Mouse (Mus musculus): ENCODE measurements around the gene Gipc3. TPM values are rescaled to one million over a fixed set of nuclear protein-coding genes. Genes with fewer than 3 reads are reported as not detected.

The Gipc3 gene
- total RNA-seq (2022) = 1 to 10 TPM in 1 of 4 experiments, under 1 TPM in 3; 0.46 to 1.2 (median 0.73) TPM

DNA sequence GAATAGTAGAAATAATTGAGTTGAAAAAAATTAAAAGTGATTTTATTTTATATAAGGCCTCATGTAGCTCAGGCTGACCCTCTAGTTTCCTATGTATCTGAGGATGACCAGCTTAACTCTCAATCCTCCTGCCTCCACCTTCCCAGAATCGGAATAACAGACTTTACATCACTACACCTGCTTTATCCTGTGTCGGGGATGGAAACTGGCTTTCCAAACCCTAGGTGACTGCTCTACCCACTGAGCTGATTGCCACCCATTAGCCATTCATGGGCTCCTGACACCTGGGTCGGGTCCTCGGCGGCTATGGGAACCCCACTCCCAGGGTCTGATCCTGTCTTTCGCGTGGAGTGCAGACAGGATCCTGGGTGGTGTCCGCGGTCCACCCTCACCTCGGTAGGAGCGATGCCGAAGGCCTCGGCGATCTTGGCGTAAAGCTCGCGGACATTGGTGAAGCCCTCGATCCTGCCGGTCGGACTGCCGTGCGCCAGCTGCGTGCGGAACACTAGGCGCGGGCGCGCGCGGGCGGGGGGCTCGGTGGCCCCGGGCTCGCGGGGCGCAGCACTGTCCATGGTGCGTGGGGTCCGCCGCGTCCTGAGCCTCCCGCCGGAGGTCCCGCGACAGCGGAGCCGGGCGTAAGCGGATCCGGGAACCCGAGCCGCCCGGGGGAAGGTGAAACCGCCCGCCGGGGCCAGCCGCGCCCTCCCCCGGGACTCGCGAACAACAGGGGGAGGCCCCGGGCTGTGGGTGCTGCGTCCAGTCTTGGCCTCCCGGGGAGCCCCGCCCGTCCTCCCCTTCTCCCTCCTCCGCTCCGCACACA is at the start of gene Gipc3:
TSS of gene Gipc3 (minus strand) at position 581 of the 820 bp plus-strand sequence.
- DNase-seq (ENCODE audit: low spot score in 2 of 2) = no peak

GRCm38 (mm10) chr10:81392781-81393185 is 49.7 kb upstream of the Gipc3 start, which contains the start of gene Smim24:
Gene Smim24, plus strand, starts transcription at chr10:81393051.
- no peak for DNase-seq (ENCODE audit: low spot score in 2 of 2)

- no peak for DNase-seq (ENCODE audit: low spot score in 2 of 2)
These were observed 49.2 kb upstream of the Gipc3 start for GRCm38 (mm10) chr10:81392270-81392669.

DNA sequence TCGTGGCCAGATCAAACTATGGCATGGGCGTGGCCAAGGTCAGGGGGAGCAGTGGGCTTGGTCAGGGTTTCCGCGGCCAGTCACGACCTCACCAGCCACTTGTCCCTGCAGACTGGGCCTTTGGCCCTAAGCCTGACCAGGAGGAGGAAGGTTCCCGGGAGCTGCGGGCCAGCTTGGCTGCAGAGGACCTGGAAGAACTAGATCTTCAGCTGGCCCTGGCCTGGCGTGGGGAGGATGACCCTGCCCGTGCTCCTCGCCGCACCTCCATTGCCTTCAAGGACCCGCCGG is 47.6 kb upstream of the Gipc3 start:
- DNase-seq (ENCODE audit: low spot score in 2 of 2) = no peak

DNA sequence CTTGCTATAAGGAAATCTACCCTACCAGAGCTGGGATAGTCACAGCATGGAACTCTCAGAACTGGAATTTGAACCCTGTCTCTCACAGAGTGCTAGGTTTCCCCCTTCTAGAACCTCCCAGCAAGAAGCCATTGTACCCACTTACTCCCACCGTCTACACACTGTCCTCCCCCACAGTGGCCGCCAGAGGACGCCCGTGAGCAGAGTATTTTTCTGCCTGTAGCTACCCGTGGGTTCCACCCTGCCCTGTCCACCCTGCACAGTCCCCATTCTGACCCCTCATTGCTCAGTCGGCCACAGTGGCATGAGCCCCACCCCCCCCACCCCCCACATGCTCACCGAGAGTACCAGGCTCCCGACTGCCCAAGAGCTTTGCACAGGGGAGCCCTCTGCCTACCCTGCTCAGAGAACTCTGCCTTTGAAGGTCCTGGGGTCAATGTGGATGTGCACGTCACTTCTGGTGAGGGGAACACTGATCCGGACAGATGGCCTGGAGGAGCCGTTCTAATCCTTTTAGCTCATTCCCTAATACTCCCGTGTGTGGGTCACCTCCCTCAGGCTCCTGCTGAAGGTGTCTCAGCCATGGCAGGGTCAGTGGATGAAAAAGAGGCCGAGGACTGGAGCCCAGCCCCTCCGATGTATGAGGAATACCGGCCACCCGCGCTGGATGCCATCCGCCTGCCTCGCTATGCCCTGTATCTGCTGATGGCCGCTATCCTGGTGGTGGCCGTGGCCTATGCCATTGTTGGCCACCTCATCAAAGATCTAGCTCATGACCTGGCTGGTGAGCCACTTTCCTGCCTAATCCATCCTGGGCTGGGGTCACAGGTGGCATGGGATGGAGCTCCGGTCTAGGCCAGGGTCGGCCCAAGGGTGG is 47.0 kb upstream of the Gipc3 start:
- peak in 1 of 2 experiments; percentile 61 for DNase-seq (ENCODE audit: low spot score in 2 of 2)

DNA sequence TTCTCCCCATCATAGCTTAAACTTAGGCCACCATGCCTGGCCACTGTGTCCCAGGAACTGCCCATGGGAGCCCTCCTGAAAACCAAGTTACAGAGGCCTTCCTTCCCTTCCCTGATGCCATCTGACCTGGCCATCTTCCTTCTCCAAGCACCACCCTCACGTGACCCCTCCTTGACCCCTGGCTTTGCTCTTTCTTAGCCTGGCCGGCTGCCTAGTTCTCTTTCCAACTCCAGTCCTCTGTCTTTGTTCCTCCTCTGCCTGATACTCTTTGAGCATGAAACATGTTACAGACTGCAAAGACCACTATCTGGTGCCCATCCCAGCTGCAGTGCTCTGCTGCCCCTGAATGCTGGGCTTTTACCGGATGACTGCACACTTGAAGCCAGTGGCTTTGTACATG is 46.3 kb upstream of the Gipc3 start:
- no peak for DNase-seq (ENCODE audit: low spot score in 2 of 2)

GRCm38 (mm10) chr10:81388505-81389055 is 45.5 kb upstream of the Gipc3 start, which contains the start of gene Gm48552:
Gene Gm48552, plus strand, starts transcription at chr10:81389005.
- DNase-seq (ENCODE audit: low spot score in 2 of 2) = no peak

- DNase-seq (ENCODE audit: low spot score in 2 of 2) = no peak
These were observed 44.6 kb upstream of the Gipc3 start for GRCm38 (mm10) chr10:81387716-81388115.

GRCm38 (mm10) chr10:81385603-81386306 is 42.7 kb upstream of the Gipc3 start:
- no peak for DNase-seq (ENCODE audit: low spot score in 2 of 2)

DNA sequence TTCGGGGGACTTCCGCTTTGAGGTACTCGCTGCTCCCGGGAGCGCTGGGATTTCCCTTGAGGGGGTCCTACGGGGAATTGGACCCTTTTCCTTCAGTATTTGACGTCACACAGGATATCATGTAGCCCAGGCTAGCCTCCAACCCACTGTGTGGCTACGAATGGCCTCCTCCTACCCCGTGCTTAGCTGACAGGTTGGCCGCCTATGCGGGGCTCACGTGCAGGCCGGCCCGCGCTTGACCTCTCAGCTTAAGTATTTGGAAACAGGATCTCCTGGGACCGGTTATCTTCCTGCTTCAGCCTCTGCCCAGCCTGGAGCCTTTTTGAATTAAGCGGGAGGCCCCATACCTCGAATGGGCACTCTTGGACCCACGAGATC is 41.5 kb upstream of the Gipc3 start:
- no peak for DNase-seq (ENCODE audit: low spot score in 2 of 2)

- peak; percentile 95 to 97 for DNase-seq (ENCODE audit: low spot score in 2 of 2)
These were observed 40.9 kb upstream of the Gipc3 start, which contains the start of the genes Dohh and Gm48551 for GRCm38 (mm10) chr10:81383802-81384604. Gene Dohh, plus strand, starts transcription at chr10:81384428. Gene Gm48551, plus strand, starts transcription at chr10:81384466.

DNA sequence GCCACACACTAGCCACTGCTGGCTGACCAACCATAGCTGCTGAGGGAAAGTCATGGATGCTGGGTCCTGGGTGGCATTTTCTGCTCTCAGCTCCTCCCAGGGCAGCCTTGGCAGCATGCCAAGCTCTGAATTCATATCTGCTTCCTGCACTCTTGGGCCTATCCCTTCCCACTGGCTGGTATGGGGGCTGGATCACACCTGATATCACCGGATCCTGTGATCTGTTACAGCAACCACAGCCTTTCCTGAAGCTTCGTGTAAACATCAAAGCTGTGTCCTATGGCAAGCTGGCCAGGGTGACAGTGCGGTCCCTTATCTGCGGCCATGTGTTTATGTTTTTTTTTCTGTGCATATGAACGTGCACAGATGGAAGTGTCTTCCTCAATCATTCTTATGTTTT is 39.0 kb upstream of the Gipc3 start:
- no peak for DNase-seq (ENCODE audit: low spot score in 2 of 2)

DNA sequence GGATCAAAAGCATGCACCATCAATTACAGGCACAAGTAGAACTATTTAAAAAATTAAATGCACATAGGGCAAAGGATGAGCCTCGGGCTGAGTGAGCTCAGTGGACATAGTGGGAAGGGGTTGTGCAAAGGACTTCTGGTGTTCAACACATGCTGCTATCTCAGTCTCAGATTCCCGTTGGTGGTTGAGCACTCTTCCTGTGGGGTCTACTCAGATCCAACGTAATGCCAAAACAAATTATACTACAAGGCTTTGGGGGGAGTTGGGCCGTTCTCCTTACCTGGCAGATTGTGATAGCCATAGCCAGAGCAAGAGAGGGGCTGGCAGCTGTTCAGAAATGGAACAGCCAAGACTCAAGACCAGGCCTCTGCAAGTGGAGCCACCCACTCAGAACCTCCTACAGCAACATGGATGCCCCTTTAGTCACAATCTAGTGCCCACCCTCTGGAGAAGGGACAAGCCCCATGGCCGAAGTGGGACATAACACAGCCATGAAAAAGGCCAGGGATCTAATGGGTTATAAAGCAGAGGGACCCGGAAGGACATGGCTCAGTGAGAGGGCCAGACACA is 36.8 kb upstream of the Gipc3 start:
- DNase-seq (ENCODE audit: low spot score in 2 of 2) = no peak

- DNase-seq (ENCODE audit: low spot score in 2 of 2) = no peak
These were observed 36.1 kb upstream of the Gipc3 start for GRCm38 (mm10) chr10:81379183-81379553.

DNA sequence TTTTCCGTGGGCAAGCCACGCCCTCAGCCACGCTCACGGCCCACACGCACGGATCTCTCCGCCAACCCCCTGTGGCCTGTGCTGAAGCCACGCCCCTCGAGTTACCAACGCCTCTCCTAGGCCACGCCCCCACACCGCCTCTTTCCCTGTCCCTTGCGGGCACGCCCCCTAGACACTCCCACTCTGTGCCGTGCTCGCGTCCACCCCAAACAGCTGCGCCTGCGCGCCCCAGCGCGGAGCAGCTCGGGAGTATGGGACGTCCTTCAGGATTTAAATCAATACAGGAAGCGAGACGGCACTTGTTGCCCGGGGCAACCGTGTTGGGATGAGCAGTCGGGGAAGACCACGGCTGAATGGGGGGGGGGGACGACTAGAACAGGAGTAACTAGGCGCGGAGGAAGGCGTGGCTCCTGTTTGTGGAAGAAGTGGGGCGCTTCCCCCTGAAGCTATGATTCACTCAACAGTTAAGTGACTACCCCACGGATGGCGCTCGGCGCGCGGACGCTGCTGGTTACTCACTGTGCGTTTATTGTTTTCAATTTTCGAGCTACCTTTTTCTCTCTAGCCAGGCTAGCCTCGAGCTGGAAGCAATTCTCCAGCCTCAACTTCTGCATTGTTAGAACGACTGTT is 35.6 kb upstream of the Gipc3 start:
- peak; percentile 100 for DNase-seq (ENCODE audit: low spot score in 2 of 2)

DNA sequence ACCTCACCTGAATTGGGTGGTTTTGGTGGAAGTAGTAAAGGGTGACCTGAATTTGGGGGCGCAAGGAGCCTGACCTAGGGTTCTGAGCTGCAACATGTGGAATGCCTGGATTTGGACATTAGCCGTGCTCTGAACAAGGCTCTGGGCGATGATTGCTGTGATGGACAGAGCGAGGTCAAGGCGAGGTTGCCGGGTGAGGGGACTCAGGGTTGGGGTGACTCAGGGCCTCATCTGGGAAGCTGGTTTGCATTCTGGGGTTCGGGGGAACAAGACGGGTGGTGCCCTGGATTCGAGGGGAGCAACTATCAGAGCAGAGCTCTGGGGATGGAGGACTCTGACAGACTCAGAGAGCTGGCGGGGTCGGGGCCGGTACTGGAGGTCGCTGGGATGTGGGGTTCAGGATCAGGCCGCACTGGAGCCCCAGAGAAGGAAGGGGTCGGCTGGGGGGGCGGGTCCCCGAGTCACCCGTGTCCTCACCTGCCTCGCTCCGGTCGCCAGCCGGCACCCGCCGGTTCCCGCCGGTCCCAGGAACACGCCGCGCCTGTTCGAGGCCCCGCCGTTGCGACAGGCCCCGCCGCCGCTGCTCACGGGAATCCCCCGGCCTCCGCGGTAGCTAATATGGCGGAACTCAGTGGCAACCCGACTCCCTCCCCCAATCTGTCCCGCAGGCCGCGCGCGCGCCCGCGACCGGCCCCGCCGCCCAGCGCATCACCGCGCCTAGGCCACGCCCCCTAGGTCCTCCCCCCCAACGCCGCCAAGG is 34.9 kb upstream of the Gipc3 start, which contains the start of gene Fzr1:
TSS of gene Fzr1 (minus strand) at position 724 of the 760 bp plus-strand sequence.
- DNase-seq (ENCODE audit: low spot score in 2 of 2) = no peak

DNA sequence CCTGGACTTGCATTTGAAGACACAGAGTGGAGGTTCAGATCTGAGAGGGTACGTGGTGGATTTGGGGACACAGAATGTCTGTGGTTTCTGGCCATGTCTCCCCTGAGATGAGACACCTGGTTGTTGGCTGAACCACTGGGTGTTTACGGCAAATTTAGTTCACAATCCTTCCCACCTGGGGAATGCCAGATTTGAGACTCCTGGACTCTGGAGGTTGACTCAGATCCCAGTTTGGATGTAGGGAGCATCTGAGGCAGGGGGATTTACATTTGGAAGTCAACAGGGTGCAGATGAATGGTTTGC is 34.2 kb upstream of the Gipc3 start:
- no peak for DNase-seq (ENCODE audit: low spot score in 2 of 2)

- DNase-seq (ENCODE audit: low spot score in 2 of 2) = no peak
These were observed 33.7 kb upstream of the Gipc3 start for GRCm38 (mm10) chr10:81376561-81377361.
